ENCODE assay signal across 27 mouse cellular contexts in the genomic region with DNA sequence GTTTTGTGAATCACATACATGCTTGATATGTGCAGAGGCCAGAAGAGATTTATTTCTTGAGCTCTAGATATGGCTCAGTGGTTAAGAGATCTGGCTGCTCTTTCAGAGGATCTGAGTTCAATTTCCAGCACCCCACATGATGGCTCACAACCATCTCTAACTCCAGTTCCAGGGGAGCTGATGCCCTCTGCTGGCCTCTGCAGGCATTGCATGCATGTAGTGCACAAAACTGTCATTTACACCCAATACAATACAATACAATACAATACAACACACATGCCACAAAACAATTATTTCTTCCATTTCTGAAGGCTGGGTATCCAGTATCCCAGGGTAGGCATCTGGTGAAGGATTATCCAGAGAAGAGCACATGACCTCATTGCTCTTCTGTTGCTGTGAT. TPM values are rescaled to one million over a fixed set of nuclear protein-coding genes. Genes with fewer than 3 reads are reported as not detected.
DNase-seq lines count a peak whose midpoint lies in the region; ATAC-seq and TF ChIP-seq lines count a peak whose summit lies in the region.
"Had no signal": no experiment of that assay in that cellular context is flagged by ENCODE, and none has a peak within 500 bp of the region (broad histone marks: within the 10 kb centered on the region; RNA-seq: fewer than 3 reads in every experiment).

No protein-coding gene starts in this region.

- H3K4me1 ChIP-seq in hindbrain, postnatal 0 days (ENCODE audit: insufficient read depth, low read length): no peaks in the 10 kb centered on the region
- H3K4me1 ChIP-seq in hindbrain, embryonic 12.5 days: no peaks in the 10 kb centered on the region
- H3K4me1 ChIP-seq in liver, postnatal 0 days (ENCODE audit: insufficient read depth): no peaks in the 10 kb centered on the region
- H3K4me1 ChIP-seq in liver, embryonic 12.5 days: no peaks in the 10 kb centered on the region
- H3K4me1 ChIP-seq in ES-Bruce4 (ENCODE audit: control insufficient read depth, insufficient read depth, low read length): no peaks in the 10 kb centered on the region
- H3K4me1 ChIP-seq: hindbrain, embryonic 13.5 days; liver, embryonic 13.5 days; midbrain, embryonic 12.5 days had no signal

- H3K36me3 ChIP-seq in hindbrain, postnatal 0 days (ENCODE audit: insufficient read depth, low read length): no peaks in the 10 kb centered on the region
- H3K36me3 ChIP-seq in hindbrain, embryonic 12.5 days: no peaks in the 10 kb centered on the region
- H3K36me3 ChIP-seq in liver, postnatal 0 days (replicated peaks; ENCODE audit: insufficient read depth, low read length): no peaks in the 10 kb centered on the region
- H3K36me3 ChIP-seq in liver, embryonic 12.5 days: no peaks in the 10 kb centered on the region
- no peaks in the 10 kb centered on the region for H3K36me3 ChIP-seq in ES-Bruce4 (ENCODE audit: control insufficient read depth, insufficient read depth, low read length, poor library complexity, severe bottlenecking)
- H3K36me3 ChIP-seq: hindbrain, embryonic 13.5 days; liver, embryonic 13.5 days; midbrain, embryonic 12.5 days had no signal

- no peak for TF ChIP-seq POLR2A in ES-Bruce4 (IDR thresholded peaks at IDR 0.05; ENCODE audit: insufficient read depth, low read length)
- TF ChIP-seq POLR2A in brain, embryonic 14.5 days (IDR thresholded peaks at IDR 0.05; ENCODE audit: borderline replicate concordance, extremely low read depth, insufficient read depth, insufficient read length, poor library complexity, severe bottlenecking): no peak

- no peak overlapping the region for H3K9ac ChIP-seq in hindbrain, postnatal 0 days (replicated peaks; ENCODE audit: low read length)
- no peak overlapping the region for H3K9ac ChIP-seq in hindbrain, embryonic 12.5 days
- no peak overlapping the region for H3K9ac ChIP-seq in liver, postnatal 0 days (replicated peaks)
- H3K9ac ChIP-seq in liver, embryonic 12.5 days: no peak overlapping the region
- no peak overlapping the region for H3K9ac ChIP-seq in ES-Bruce4 (ENCODE audit: low read depth, poor library complexity, severe bottlenecking)
- H3K9ac ChIP-seq: hindbrain, embryonic 13.5 days; liver, embryonic 13.5 days; midbrain, embryonic 12.5 days had no signal

- TF ChIP-seq EP300 in liver, postnatal 0 days (IDR thresholded peaks at IDR 0.05; ENCODE audit: low read depth): no peak
- no peak for TF ChIP-seq EP300 in ES-Bruce4 (IDR thresholded peaks at IDR 0.05; ENCODE audit: insufficient read depth, low read depth, low read length)

- H3K27me3 ChIP-seq in hindbrain, postnatal 0 days (ENCODE audit: insufficient read depth, low read length): no peaks in the 10 kb centered on the region
- H3K27me3 ChIP-seq in hindbrain, embryonic 12.5 days: no peaks in the 10 kb centered on the region
- no peaks in the 10 kb centered on the region for H3K27me3 ChIP-seq in liver, postnatal 0 days (ENCODE audit: insufficient read depth, low read length)
- no peaks in the 10 kb centered on the region for H3K27me3 ChIP-seq in liver, embryonic 12.5 days (replicated peaks)
- no peaks in the 10 kb centered on the region for H3K27me3 ChIP-seq in ES-Bruce4 (ENCODE audit: control insufficient read depth, insufficient read depth, low read length, poor library complexity, severe bottlenecking)
- H3K27me3 ChIP-seq: hindbrain, embryonic 13.5 days; liver, embryonic 13.5 days; midbrain, embryonic 12.5 days had no signal

- no peaks in the 10 kb centered on the region for H3K9me3 ChIP-seq in hindbrain, postnatal 0 days (ENCODE audit: low read length)
- H3K9me3 ChIP-seq in hindbrain, embryonic 12.5 days (replicated peaks): 0 out of 2 replicates have a peak, but pooled peaks cover 4% of the 10 kb centered on the region
- no peaks in the 10 kb centered on the region for H3K9me3 ChIP-seq in liver, postnatal 0 days (ENCODE audit: low read length)
- H3K9me3 ChIP-seq in liver, embryonic 12.5 days (replicated peaks): peaks cover 10% of the 10 kb centered on the region; the same call in 1 of the 2 replicates
- H3K9me3 ChIP-seq in ES-Bruce4 (replicated peaks; ENCODE audit: control insufficient read depth, insufficient read depth, low read length, poor library complexity, severe bottlenecking): peaks cover 10% of the 10 kb centered on the region
- H3K9me3 ChIP-seq: liver, embryonic 13.5 days; midbrain, embryonic 12.5 days had no signal

- no peak overlapping the region for H3K4me2 ChIP-seq in hindbrain, postnatal 0 days (ENCODE audit: low read depth, low read length)
- no peak overlapping the region for H3K4me2 ChIP-seq in hindbrain, embryonic 12.5 days (replicated peaks)
- no peak overlapping the region for H3K4me2 ChIP-seq in liver, postnatal 0 days (ENCODE audit: low read depth, low read length)
- no peak overlapping the region for H3K4me2 ChIP-seq in liver, embryonic 12.5 days
- H3K4me2 ChIP-seq: hindbrain, embryonic 13.5 days; liver, embryonic 13.5 days; midbrain, embryonic 12.5 days had no signal

- H3K4me3 ChIP-seq in hindbrain, postnatal 0 days (ENCODE audit: low read length): no peak overlapping the region
- no peak overlapping the region for H3K4me3 ChIP-seq in hindbrain, embryonic 12.5 days
- H3K4me3 ChIP-seq in liver, postnatal 0 days (ENCODE audit: low read depth, low read length): no peak overlapping the region
- H3K4me3 ChIP-seq in liver, embryonic 12.5 days: no peak overlapping the region
- H3K4me3 ChIP-seq in ES-Bruce4 (ENCODE audit: low read depth, low read length): no peak overlapping the region
- H3K4me3 ChIP-seq: erythroblast, embryonic 14.5 days; hindbrain, embryonic 13.5 days; liver, embryonic 13.5 days; midbrain, embryonic 12.5 days had no signal

- no peak for DNase-seq in hindbrain, postnatal 0 days (ENCODE audit: low spot score)
- DNase-seq in liver, postnatal 0 days: no peak
- DNase-seq in brain, embryonic 14.5 days (ENCODE audit: low read depth): no peak
- no peak for DNase-seq in thymus, postnatal 14 days
- no peak for DNase-seq in neural tube, embryonic 10.5 days (ENCODE audit: extremely low spot score, low spot score)
- DNase-seq: adrenal gland, adult 2 months; B cell, adult 2 months; cerebellum, adult 11-12 months; cerebellum, postnatal 36 days; kidney, adult 18-20 months; kidney, postnatal 25 days; liver, embryonic 13.5 days; retina, postnatal 1 day; right cerebral cortex, postnatal 4 days; thymus, adult 2 months had no signal

- no peak for ATAC-seq in hindbrain, postnatal 0 days
- no peak for ATAC-seq in hindbrain, embryonic 12.5 days (ENCODE audit: low FRiP score)
- no peak for ATAC-seq in liver, postnatal 0 days
- ATAC-seq in liver, embryonic 12.5 days: no peak
- ATAC-seq: forebrain, embryonic 16.5 days had no signal

- peak; percentile 46 for TF ChIP-seq CTCF in hindbrain, postnatal 0 days (IDR thresholded peaks at IDR 0.05; ENCODE audit: low read depth)
- peak; percentile 48 for TF ChIP-seq CTCF in liver, postnatal 0 days (IDR thresholded peaks at IDR 0.05; ENCODE audit: low read depth)
- peak; percentile 55 for TF ChIP-seq CTCF in ES-Bruce4 (IDR thresholded peaks at IDR 0.05; ENCODE audit: low read depth, low read length)
- peak; percentile 41; the same call in 1 of the 2 replicates for TF ChIP-seq CTCF in brain, embryonic 14.5 days (IDR thresholded peaks at IDR 0.05; ENCODE audit: borderline replicate concordance, extremely low read depth, insufficient read depth, insufficient read length)

- H3K27ac ChIP-seq in hindbrain, postnatal 0 days: no peak overlapping the region
- no peak overlapping the region for H3K27ac ChIP-seq in hindbrain, embryonic 12.5 days
- H3K27ac ChIP-seq in liver, postnatal 0 days (ENCODE audit: low read depth): no peak overlapping the region
- no peak overlapping the region for H3K27ac ChIP-seq in liver, embryonic 12.5 days
- H3K27ac ChIP-seq in ES-Bruce4 (ENCODE audit: insufficient read depth, low read length): no peak overlapping the region
- H3K27ac ChIP-seq: hindbrain, embryonic 13.5 days; liver, embryonic 13.5 days; macrophage; midbrain, embryonic 12.5 days had no signal

RNA-seq across cellular contexts. Expression of gene Tex29, which starts 27.6 kb away (rescaled TPM):
- total RNA-seq in hindbrain, postnatal 0 days (2014; rRNA removed): not detected in 2 replicates
- polyA plus RNA-seq in hindbrain, postnatal 0 days (2015; fragmentation: Nextera tagmentation; extraction: Ambion mirVana): 0.58 and 1.3 TPM in 2 replicates
- 0.27 TPM in 1 of 2 replicates, not detected in the other for polyA plus RNA-seq in hindbrain, embryonic 12.5 days (2016; fragmentation: Nextera tagmentation; extraction: Ambion mirVana)
- not detected in 2 replicates for polyA plus RNA-seq in liver, postnatal 0 days (2015; fragmentation: Nextera tagmentation; extraction: Ambion mirVana)
- polyA plus RNA-seq in liver, embryonic 12.5 days (2016; fragmentation: Nextera tagmentation; extraction: Ambion mirVana): not detected in 2 replicates
- not detected in 2 replicates for polyA plus RNA-seq in ES-Bruce4 (2011; ENCODE audit: insufficient read depth, insufficient read length, low read depth, missing spikeins)
- polyA plus RNA-seq in brain, embryonic 14.5 days (2012; rRNA removed): 0.12 TPM in 1 of 2 replicates, not detected in the other
- total RNA-seq: adrenal gland, adult 2 months; ES-E14; gastrocnemius, adult 18-20 months; heart, adult 8-10 months; left cerebral cortex, postnatal 36 days had no signal
- polyA plus RNA-seq: erythroblast, embryonic 14.5 days; liver, embryonic 13.5 days; macrophage; thymus, adult 2 months had no signal
